8 mouse cellular contexts compared by ENCODE assay signal in the genomic region with DNA sequence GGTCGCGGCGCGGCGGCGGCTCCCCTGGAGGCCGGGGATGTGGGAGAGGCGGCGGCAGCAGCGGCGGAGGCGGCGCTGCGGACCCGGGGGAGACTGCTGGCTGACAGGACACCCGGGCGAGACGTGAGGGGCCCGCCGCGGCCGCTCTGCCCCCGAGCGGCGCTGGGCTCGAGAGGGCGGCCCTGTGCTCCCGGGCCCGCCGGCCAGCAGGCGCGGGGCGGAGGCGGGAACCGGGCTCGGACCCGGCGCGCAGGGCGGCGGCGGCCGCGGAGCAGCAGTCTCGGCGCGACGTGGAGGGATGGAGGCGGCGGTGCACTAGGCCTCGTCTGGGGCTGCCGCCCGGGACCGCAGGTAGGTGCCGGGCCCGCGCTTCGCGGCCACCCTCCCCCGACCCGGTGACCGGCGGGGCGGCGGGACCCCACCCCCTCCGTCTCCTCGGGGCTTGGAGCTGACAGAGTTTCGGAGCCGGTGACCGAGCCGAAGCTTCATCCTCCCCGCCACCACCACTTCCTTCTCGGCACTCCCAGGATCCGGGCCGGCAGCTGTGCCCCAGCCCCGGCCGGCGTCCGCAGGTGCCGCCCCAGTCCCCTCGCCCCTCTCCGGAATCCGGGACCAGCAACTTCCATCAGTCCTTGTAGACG. TPM values are rescaled to one million over a fixed set of nuclear protein-coding genes. Genes with fewer than 3 reads are reported as not detected.
DNase-seq lines count a peak whose midpoint lies in the region; ATAC-seq and TF ChIP-seq lines count a peak whose summit lies in the region.

TSS of gene Vps54 (plus strand) at position 261 of the 641 bp plus-strand sequence.

- under 1% methylated on average over 38 of the region's 84 CpGs for WGBS in forebrain, embryonic 14.5 days
- under 1% methylated on average over 75 of the region's 84 CpGs for WGBS in large intestine, adult 2 months
- WGBS in lung, embryonic 14.5 days, result 0% methylated on average over 42 of the region's 84 CpGs

- H3K9me3 ChIP-seq in E14TG2a.4 (ENCODE audit: low read length), result no peaks in the 10 kb centered on the region
- no peaks in the 10 kb centered on the region for H3K9me3 ChIP-seq in forebrain, embryonic 14.5 days (replicated peaks; ENCODE audit: control insufficient read depth, low read length)
- H3K9me3 ChIP-seq in lung, embryonic 14.5 days (ENCODE audit: low read depth, low read length), result no peaks in the 10 kb centered on the region

- H3K36me3 ChIP-seq in E14TG2a.4 (ENCODE audit: insufficient read depth, low read length), result no peaks in the 10 kb centered on the region
- H3K36me3 ChIP-seq in forebrain, embryonic 14.5 days (ENCODE audit: control insufficient read depth, insufficient read depth, low read length), result no peaks in the 10 kb centered on the region
- H3K36me3 ChIP-seq in lung, embryonic 14.5 days (ENCODE audit: insufficient read depth), result no peaks in the 10 kb centered on the region

- peak within 1 kb of the TSS; percentile 99 for H3K9ac ChIP-seq in forebrain, embryonic 14.5 days (ENCODE audit: low read length)
- H3K9ac ChIP-seq in lung, embryonic 14.5 days, result peak within 1 kb of the TSS; percentile 98

- peaks cover 51% of the 10 kb centered on the region for H3K4me1 ChIP-seq in E14TG2a.4 (replicated peaks; ENCODE audit: low read depth, low read length)
- H3K4me1 ChIP-seq in forebrain, embryonic 14.5 days (ENCODE audit: control insufficient read depth, insufficient read depth, low read length), result peaks cover 9% of the 10 kb centered on the region
- peaks cover 5% of the 10 kb centered on the region for H3K4me1 ChIP-seq in lung, embryonic 14.5 days (ENCODE audit: insufficient read depth)

- peak within 1 kb of the TSS; percentile 86 for H3K4me3 ChIP-seq in E14TG2a.4 (replicated peaks; ENCODE audit: low read length)
- peak within 1 kb of the TSS; percentile 80 for H3K4me3 ChIP-seq in forebrain, embryonic 14.5 days (ENCODE audit: low read depth, low read length)
- H3K4me3 ChIP-seq in lung, embryonic 14.5 days (ENCODE audit: low read depth, low read length), result peak within 1 kb of the TSS; percentile 93

- H3K27ac ChIP-seq in forebrain, embryonic 14.5 days (ENCODE audit: low read depth, low read length), result peak within 1 kb of the TSS; percentile 97
- H3K27ac ChIP-seq in lung, embryonic 14.5 days (ENCODE audit: low read depth), result peak within 1 kb of the TSS; percentile 97

- ATAC-seq in forebrain, embryonic 14.5 days, result peak; percentile 87
- peak; percentile 80 for ATAC-seq in lung, embryonic 14.5 days (ENCODE audit: insufficient read depth)
- peak; percentile 52 for ATAC-seq in neutrophil, adult 5-6 weeks (ENCODE audit: extremely low read depth, insufficient number of reproducible peaks, low FRiP score, poor library complexity, severe bottlenecking)

- intact Hi-C loops in heart, postnatal 14 days (cut with DNase I), result loop anchor here (10.0 kb wide), 1 partner anchor 144 kb away; the partner anchor contains the start of gene Peli1

- no peak for TF ChIP-seq CTCF in E14TG2a.4 (conservative IDR thresholded peaks at IDR 0.05; ENCODE audit: low read length)
- no peak for TF ChIP-seq CTCF in lung, embryonic 14.5 days (IDR thresholded peaks at IDR 0.05; ENCODE audit: low read depth)

- H3K4me2 ChIP-seq in forebrain, embryonic 14.5 days (ENCODE audit: low read length), result peak within 1 kb of the TSS; percentile 67
- H3K4me2 ChIP-seq in lung, embryonic 14.5 days, result peak within 1 kb of the TSS; percentile 75

- DNase-seq in c-Kit-negative CD71-positive TER-119-positive erythroid progenitor cells, embryonic 14.5 days (ENCODE audit: low read depth, low spot score), result peak; percentile 48
- DNase-seq in forebrain, embryonic 14.5 days (ENCODE audit: low spot score), result peak; percentile 49
- peak; percentile 67 to 78 for DNase-seq in heart, postnatal 14 days
- no peak for DNase-seq in large intestine, adult 2 months (ENCODE audit: low read depth, low spot score)
- DNase-seq in lung, embryonic 14.5 days, result peak; percentile 60
- peak; percentile 38 to 54 for DNase-seq in thymus, postnatal 10 days (ENCODE audit: low spot score in 2 of 2)

- H3K27me3 ChIP-seq in E14TG2a.4 (ENCODE audit: insufficient read depth, low read length), result no peaks in the 10 kb centered on the region
- H3K27me3 ChIP-seq in forebrain, embryonic 14.5 days (replicated peaks; ENCODE audit: control insufficient read depth, insufficient read depth, low read length), result no peaks in the 10 kb centered on the region
- no peaks in the 10 kb centered on the region for H3K27me3 ChIP-seq in lung, embryonic 14.5 days (ENCODE audit: insufficient read depth, low read length)

RNA-seq across cellular contexts. Expression of gene Vps54, which starts in this region (rescaled TPM):
- 8.4 and 8.8 TPM in 2 replicates for polyA plus RNA-seq in forebrain, embryonic 14.5 days (2014; fragmentation: Nextera tagmentation; extraction: Ambion mirVana)
- 10 to 100 TPM; 21.4 to 21.8 TPM for total RNA-seq in heart, postnatal 14 days (2021)
- polyA plus RNA-seq in large intestine, adult 2 months (2012; rRNA removed), result 21.6 and 23.8 TPM in 2 replicates
- 15.9 and 17.9 TPM in 2 replicates for polyA plus RNA-seq in lung, embryonic 14.5 days (2014; fragmentation: Nextera tagmentation; extraction: Ambion mirVana)
- 170 and 182 TPM in 2 replicates for total RNA-seq in neutrophil, adult 5-6 weeks (2017)
